Mouse (Mus musculus) CH12.LX (cell line): ENCODE measurements around the gene Eif1ad. TPM values are rescaled to one million over a fixed set of nuclear protein-coding genes. Genes with fewer than 3 reads are reported as not detected.

Source experiments
- DNase-seq: peaks from one replicate; pipeline ENCODE4 v3.0.0-alpha.2; 2013; ENCODE audit errors: extremely low read depth
- H3K27ac ChIP-seq: 2 replicates; pipeline ENCODE4 v1.5.1; 2012; ENCODE audit warnings: low read depth, mild to moderate bottlenecking, control low read depth, moderate library complexity; ENCODE audit not compliant: insufficient read depth
- H3K27me3 ChIP-seq: replicated peaks from 2 replicates; pipeline ENCODE3; 2012; ENCODE audit warnings: inconsistent platforms
- H3K36me3 ChIP-seq, 2 experiments: replicated peaks in 1 of 2; 2 replicates each; pipeline versions ENCODE3 to v1.6.1; 2012; ENCODE audit warnings: inconsistent platforms in 1 of 2, low read length in 1 of 2, mild to moderate bottlenecking in 1 of 2, mixed read lengths in 1 of 2, moderate library complexity in 1 of 2; ENCODE audit not compliant: control insufficient read depth in 1 of 2, insufficient read depth in 1 of 2
- H3K4me1 ChIP-seq, 2 experiments: 2 replicates each; pipeline ENCODE4 v1.6.1; 2012; ENCODE audit warnings: inconsistent platforms in 1 of 2, moderate library complexity in 1 of 2; ENCODE audit not compliant: insufficient read depth in 2 of 2, control insufficient read depth in 1 of 2
- H3K4me2 ChIP-seq: 2 replicates; pipeline ENCODE4 v1.6.1; 2012; ENCODE audit warnings: low read depth, mild to moderate bottlenecking, control low read depth; ENCODE audit not compliant: poor library complexity, insufficient read depth, severe bottlenecking
- H3K4me3 ChIP-seq, 3 experiments: fragments of 150-350 bp in 1 of 3; sonication (generic) in 1 of 3; replicated peaks in 1 of 3; 2 replicates each; pipeline versions ENCODE3 to v1.5.1; 2011 to 2012; ENCODE audit warnings: low read depth in 2 of 3, low read length in 2 of 3, mild to moderate bottlenecking in 2 of 3, moderate library complexity in 2 of 3, control low read depth in 1 of 3, improper control_type of control experiment in 1 of 3, inconsistent platforms in 1 of 3, mixed read lengths in 1 of 3; ENCODE audit not compliant: poor library complexity in 1 of 3
- H3K79me2 ChIP-seq: replicated peaks from 2 replicates; pipeline ENCODE4 v1.6.1; 2012; ENCODE audit warnings: mild to moderate bottlenecking, moderate library complexity; ENCODE audit not compliant: control insufficient read depth, poor library complexity, insufficient read depth, severe bottlenecking; ENCODE audit errors: extremely low read depth
- H3K9ac ChIP-seq: 2 replicates; pipeline ENCODE4 v1.6.1; 2012; ENCODE audit warnings: low read depth, mild to moderate bottlenecking, control low read depth, moderate library complexity; ENCODE audit not compliant: insufficient read depth
- H3K9me3 ChIP-seq: replicated peaks from 2 replicates; pipeline ENCODE3; 2012; ENCODE audit warnings: low read length, inconsistent platforms, mixed read lengths
- BHLHE40 ChIP-seq: IDR thresholded peaks from 2 replicates; pipeline ENCODE4 v1.6.1; 2011; ENCODE audit warnings: mild to moderate bottlenecking, low read depth, low read length, improper control_type of control experiment
- CHD1 ChIP-seq: IDR thresholded peaks from 2 replicates; pipeline ENCODE4 v1.6.1; 2012; ENCODE audit warnings: low read depth, low read length, improper control_type of control experiment, inconsistent platforms
- CTCF ChIP-seq, 2 experiments: IDR thresholded peaks in 1 of 2; conservative IDR thresholded peaks in 1 of 2; 2 replicates each; pipeline ENCODE4 v1.5.1; 2011 to 2012; ENCODE audit warnings: low read depth in 2 of 2, low read length in 2 of 2, improper control_type of control experiment in 1 of 2, inconsistent platforms in 1 of 2, mild to moderate bottlenecking in 1 of 2, moderate library complexity in 1 of 2
- ETS1 ChIP-seq: conservative IDR thresholded peaks from 2 replicates; pipeline ENCODE4 v1.6.1; 2012; ENCODE audit warnings: low read depth, mild to moderate bottlenecking, inconsistent platforms, low read length, improper control_type of control experiment, moderate library complexity
- GABPA ChIP-seq: IDR thresholded peaks from 2 replicates; pipeline ENCODE4 v1.6.1; 2012; ENCODE audit warnings: low read depth, low read length, improper control_type of control experiment, inconsistent platforms; ENCODE audit not compliant: insufficient replicate concordance
- HCFC1 ChIP-seq: IDR thresholded peaks from 2 replicates; pipeline ENCODE4 v1.6.1; 2012; ENCODE audit warnings: low read depth, mild to moderate bottlenecking, inconsistent platforms, low read length, improper control_type of control experiment
- IRF4 ChIP-seq: IDR thresholded peaks from 2 replicates; pipeline ENCODE4 v1.6.1; 2014; ENCODE audit warnings: low read depth, mild to moderate bottlenecking, inconsistent platforms, low read length, improper control_type of control experiment
- KAT2A ChIP-seq: IDR thresholded peaks from 2 replicates; pipeline ENCODE4 v1.6.1; 2012; ENCODE audit warnings: low read length, improper control_type of control experiment, inconsistent platforms; ENCODE audit not compliant: insufficient replicate concordance
- MAX ChIP-seq: IDR thresholded peaks from 2 replicates; pipeline ENCODE4 v1.6.1; 2011; ENCODE audit warnings: low read length, improper control_type of control experiment
- MAZ ChIP-seq: IDR thresholded peaks from 2 replicates; pipeline ENCODE4 v1.6.1; 2012; ENCODE audit warnings: low read depth, mild to moderate bottlenecking, inconsistent platforms, low read length, improper control_type of control experiment, moderate library complexity
- MXI1 ChIP-seq: IDR thresholded peaks from 2 replicates; pipeline ENCODE4 v1.6.1; 2011; ENCODE audit warnings: mild to moderate bottlenecking, low read depth, low read length, improper control_type of control experiment
- NELFE ChIP-seq: IDR thresholded peaks from 2 replicates; pipeline ENCODE4 v1.6.1; 2011; ENCODE audit warnings: low read depth, low read length, improper control_type of control experiment
- PAX5 ChIP-seq: IDR thresholded peaks from 2 replicates; pipeline ENCODE4 v1.6.1; 2012; ENCODE audit warnings: low read length, inconsistent platforms, mixed read lengths
- POLR2A ChIP-seq: IDR thresholded peaks from 2 replicates; pipeline ENCODE4 v1.6.1; 2011; ENCODE audit warnings: low read depth, mild to moderate bottlenecking, improper control_type of control experiment, low read length
- POLR2AphosphoS2 ChIP-seq: IDR thresholded peaks from 2 replicates; pipeline ENCODE4 v1.6.1; 2011; ENCODE audit warnings: low read depth, low read length, improper control_type of control experiment
- SIN3A ChIP-seq: IDR thresholded peaks from 2 replicates; pipeline ENCODE4 v1.6.1; 2012; ENCODE audit warnings: low read length, improper control_type of control experiment, inconsistent platforms
- SMC3 ChIP-seq: IDR thresholded peaks from 2 replicates; pipeline ENCODE4 v1.6.1; 2011; ENCODE audit warnings: low read depth, low read length, improper control_type of control experiment
- TCF12 ChIP-seq: IDR thresholded peaks from 2 replicates; pipeline ENCODE4 v1.6.1; 2014; ENCODE audit warnings: low read depth, mild to moderate bottlenecking, inconsistent platforms, low read length, improper control_type of control experiment
- UBTF ChIP-seq: IDR thresholded peaks from 2 replicates; pipeline ENCODE4 v1.6.1; 2012; ENCODE audit warnings: low read depth, mild to moderate bottlenecking, inconsistent platforms, low read length, improper control_type of control experiment, moderate library complexity
- USF1 ChIP-seq: IDR thresholded peaks from 2 replicates; pipeline ENCODE4 v1.6.1; 2014; ENCODE audit warnings: low read depth, mild to moderate bottlenecking, inconsistent platforms, low read length, improper control_type of control experiment
- USF2 ChIP-seq: conservative IDR thresholded peaks from 2 replicates; pipeline ENCODE4 v1.6.1; 2011; ENCODE audit warnings: low read depth, low read length, improper control_type of control experiment
- ZC3H11A ChIP-seq: IDR thresholded peaks from 2 replicates; pipeline ENCODE4 v1.6.1; 2012; ENCODE audit warnings: low read depth, mild to moderate bottlenecking, inconsistent platforms, low read length, improper control_type of control experiment
- ZKSCAN1 ChIP-seq: IDR thresholded peaks from 2 replicates; pipeline ENCODE4 v1.6.1; 2012; ENCODE audit warnings: low read depth, inconsistent platforms, low read length, improper control_type of control experiment, borderline replicate concordance
- ZMIZ1 ChIP-seq: IDR thresholded peaks from 2 replicates; pipeline ENCODE4 v1.6.1; 2012; ENCODE audit warnings: low read depth, mild to moderate bottlenecking, inconsistent platforms, low read length, improper control_type of control experiment
- ZNF384 ChIP-seq: IDR thresholded peaks from 2 replicates; pipeline ENCODE4 v1.6.1; 2012; ENCODE audit warnings: low read depth, low read length, improper control_type of control experiment, inconsistent platforms
- dilution Hi-C: fragments of 300-500 bp; cut with MboI; formaldehyde crosslinking; loops from 2 replicates; pipeline ENCODE4 v1.14.3; 2020; ENCODE audit warnings: low sequenced_read_pairs; ENCODE audit not compliant: extremely low pct_unique_long_range_greater_than_20kb, extremely low pct_ligation_motif_present
- in situ Hi-C: fragments of 300-500 bp; cut with MboI; formaldehyde crosslinking; loops from 3 replicates; pipeline ENCODE4 v1.14.3; 2019; ENCODE audit warnings: low sequenced_read_pairs, low pct_ligation_motif_present, low pct_unique_long_range_greater_than_20kb, mixed read lengths
- polyA plus RNA-seq: library from polyadenylated mRNA; unstranded; fragments of >175 nt; gene quantifications from 2 replicates; pipeline ENCODE4 v1.2.1, GENCODE M21; 2012; ENCODE audit warnings: low read depth; ENCODE audit not compliant: insufficient read length
- total RNA-seq, 2 experiments: library from RNA; depleted of rRNA; stranded (reverse); fragments of 300-350 nt in 1 of 2; fragments of >200 nt in 1 of 2; gene quantifications; 2 replicates each; pipeline ENCODE4 v1.2.3; 2012 to 2014

The Eif1ad gene
- total and polyA plus RNA-seq, 3 experiments, result 68.4 to 98.8 (median 79.3) TPM

DNA sequence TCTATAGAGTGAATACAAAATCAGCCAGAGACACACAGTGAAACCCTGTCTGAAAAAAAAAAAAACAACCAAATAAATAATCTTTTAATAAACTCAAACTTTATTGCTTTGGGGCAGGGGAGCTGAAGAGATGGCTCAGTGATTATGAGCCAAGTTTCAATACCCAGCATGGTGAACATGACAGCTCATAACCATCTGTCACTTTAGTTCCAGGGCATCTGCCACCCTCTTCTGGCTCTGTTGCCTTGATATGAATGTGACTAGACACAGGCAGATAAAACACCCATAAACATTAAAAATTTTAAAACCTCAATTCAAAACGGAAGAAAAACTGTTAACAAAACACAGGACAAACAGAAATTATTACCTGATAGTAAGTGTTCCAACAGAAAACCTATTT lies 10.9 kb downstream of the Eif1ad start:
- Histone ChIP-seq H3K4me2 (no peak overlapping the region), H3K4me1 (peaks cover 0 to 14% of the 10 kb centered on the region in 2 experiments; a peak in 2 of 4 replicates), H3K9me3 (no peaks in the 10 kb centered on the region), H3K27me3 (no peaks in the 10 kb centered on the region), H3K36me3 (peaks cover 62 to 86% of the 10 kb centered on the region in 2 experiments), H3K4me3 (no peak overlapping the region), H3K9ac (no peak overlapping the region), H3K27ac (no peak overlapping the region), H3K79me2 (no peaks in the 10 kb centered on the region)
- dilution Hi-C loops, result no loop called here
- no peak for DNase-seq
- TF ChIP-seq UBTF, result no peak
- TF ChIP-seq PAX5, result no peak
- no peak for TF ChIP-seq MAZ
- TF ChIP-seq GABPA, result no peak
- TF ChIP-seq CHD1, result no peak
- TF ChIP-seq ETS1, result no peak
- no peak for TF ChIP-seq BHLHE40
- TF ChIP-seq NELFE, result no peak
- TF ChIP-seq IRF4, result no peak
- no peak for TF ChIP-seq POLR2A
- no peak for TF ChIP-seq USF1
- TF ChIP-seq ZMIZ1, result no peak
- no peak for TF ChIP-seq SMC3
- no peak for TF ChIP-seq MAX
- no peak for TF ChIP-seq TCF12
- TF ChIP-seq SIN3A, result no peak
- TF ChIP-seq HCFC1, result no peak
- in situ Hi-C loops, result no loop called here

DNA sequence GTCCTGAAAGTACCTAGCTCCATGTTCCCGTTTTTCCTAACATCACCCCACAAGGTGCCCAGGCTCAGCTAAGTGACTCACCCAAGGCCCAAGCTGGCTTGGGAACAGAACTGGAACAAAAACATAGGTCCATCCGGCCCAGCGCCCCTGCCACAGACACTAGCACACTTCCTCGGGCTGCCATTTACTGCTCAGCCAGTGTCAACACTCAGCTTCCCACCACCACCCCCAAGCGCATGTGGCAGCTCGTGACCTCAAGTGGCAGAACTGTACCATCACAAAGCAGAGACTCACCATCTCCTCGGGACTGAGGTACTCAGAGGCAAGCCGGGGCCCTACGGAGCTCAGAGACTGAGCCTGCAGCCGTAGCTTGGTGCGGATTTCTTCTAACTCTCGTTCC lies 16.8 kb downstream of the Eif1ad start:
- Histone ChIP-seq H3K79me2 (peaks cover 27% of the 10 kb centered on the region), H3K4me1 (peaks cover 2 to 21% of the 10 kb centered on the region in 2 experiments; a peak in 2 of 4 replicates), H3K4me3 (no peak overlapping the region), H3K27me3 (no peaks in the 10 kb centered on the region), H3K4me2 (no peak overlapping the region), H3K27ac (no peak overlapping the region), H3K36me3 (peaks cover 74 to 88% of the 10 kb centered on the region in 2 experiments), H3K9me3 (no peaks in the 10 kb centered on the region), H3K9ac (no peak overlapping the region)
- no peak for DNase-seq
- dilution Hi-C loops (no loop called here), in situ Hi-C loops (no loop called here)
- TF ChIP-seq ZC3H11A (no peak), MAZ (no peak), POLR2AphosphoS2 (no peak), KAT2A (no peak), GABPA (no peak), SMC3 (no peak), ZNF384 (no peak), MXI1 (no peak), USF2 (no peak), SIN3A (no peak), POLR2A (no peak), TCF12 (no peak), MAX (no peak), CTCF (conservative IDR thresholded peaks at IDR 0.05 in 1 of 2, IDR thresholded peaks at IDR 0.05 in 1 of 2; ENCODE audit: low read depth in 2 of 2, low read length in 2 of 2) (no peak), ZKSCAN1 (no peak)
